Mouse (Mus musculus) CD4-positive, CD25-positive, alpha-beta regulatory T cell, adult 4 months (primary cell): ENCODE results near the gene Hecw1. TPM values are rescaled to one million over a fixed set of nuclear protein-coding genes. Genes with fewer than 3 reads are reported as not detected.

Experiments
- ATAC-seq: one replicate; pipeline ENCODE4 v1.8.0; 2017
- polyA plus RNA-seq, 2 experiments: library from polyadenylated mRNA; unstranded; fragments of 100-300 nt; shearing (Covaris generic); gene quantifications; one replicate each; pipeline ENCODE4 v1.2.1; 2017

Hecw1 gene
- polyA plus RNA-seq: under 1 TPM; 0.17 to 0.18 TPM

DNA sequence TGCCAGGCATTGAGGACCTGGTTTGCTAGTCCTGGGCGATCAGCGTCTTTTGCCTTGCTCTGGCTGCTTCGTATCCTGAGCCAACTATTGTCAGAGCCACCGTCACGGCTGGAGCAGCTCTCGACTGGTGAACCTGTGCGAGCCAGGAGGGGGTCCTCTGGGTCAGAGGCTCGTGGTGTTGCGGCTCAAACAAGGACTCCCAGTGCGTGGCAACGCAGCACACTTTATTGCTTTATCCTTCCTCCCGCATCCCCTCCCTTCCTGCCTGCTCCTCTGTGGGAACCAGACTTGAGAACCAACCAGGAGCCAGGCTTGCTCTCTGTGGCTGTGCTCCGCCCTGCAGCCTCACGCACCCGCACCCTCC is at the start of gene Hecw1:
Gene Hecw1, minus strand, starts transcription at position 323 of the 364 bp plus-strand sequence.
- ATAC-seq: no peak

DNA sequence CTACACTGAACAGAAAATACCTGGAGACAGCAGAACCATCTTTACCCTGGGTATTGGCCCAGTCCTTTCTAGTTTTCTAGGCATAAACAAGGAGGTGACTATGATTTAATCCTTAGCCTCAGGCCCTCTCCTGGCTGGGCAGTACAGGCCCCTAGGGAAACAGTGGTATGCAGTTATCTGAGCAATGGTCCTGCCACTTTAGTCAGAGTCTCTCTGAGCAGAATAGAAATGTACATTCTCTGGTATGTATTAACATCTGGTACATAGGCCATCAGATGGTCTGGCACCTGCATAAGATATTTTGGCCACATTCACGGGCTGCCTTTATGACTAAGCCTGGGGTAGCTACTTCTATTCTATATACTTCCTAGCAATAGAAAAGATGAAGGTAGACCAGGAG is 38.3 kb upstream of the Hecw1 start:
- no peak for ATAC-seq

GRCm38 (mm10) chr13:14552628-14553027 is 29.6 kb upstream of the Hecw1 start:
- no peak for ATAC-seq

- no peak for ATAC-seq
Observed at GRCm38 (mm10) chr13:14542860-14543259, 19.8 kb upstream of the Hecw1 start.

DNA sequence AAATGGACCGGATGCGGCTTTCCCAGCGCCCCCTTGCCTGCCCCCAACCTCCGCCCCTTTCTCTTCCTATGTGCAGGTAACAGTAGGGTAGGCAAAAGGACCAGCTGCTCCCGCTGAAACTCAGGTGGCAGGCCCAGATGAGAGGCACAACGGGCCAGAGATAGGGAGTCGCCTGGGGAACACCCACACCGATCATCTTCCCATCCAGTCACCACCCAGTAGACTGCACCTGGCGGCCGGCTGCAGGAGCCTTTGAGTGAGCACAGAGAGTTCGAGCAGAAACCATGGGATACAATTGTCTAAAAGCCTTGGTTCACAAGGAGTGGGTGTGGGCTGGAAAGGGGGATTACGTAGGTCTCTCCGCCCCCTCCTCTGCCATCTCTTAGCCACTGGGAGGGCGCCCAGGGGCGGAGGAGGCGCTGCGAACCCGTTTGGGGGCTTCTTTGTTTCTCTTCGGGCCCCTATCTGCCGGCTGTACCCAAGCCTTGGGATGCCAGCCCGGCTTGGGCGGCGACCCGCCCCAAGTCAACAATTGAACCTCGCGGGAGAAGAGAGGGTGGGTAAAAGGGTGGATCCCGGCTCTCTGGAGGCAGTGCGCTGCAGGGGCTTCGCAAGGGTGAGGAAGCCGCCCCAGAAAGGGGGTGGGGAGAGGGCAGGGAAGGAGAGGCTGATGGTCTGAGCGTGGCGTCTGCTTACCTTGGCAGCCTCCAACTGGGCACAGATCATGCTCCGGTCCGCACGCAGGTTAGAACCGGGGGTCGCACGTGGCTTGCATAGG is 711 bp downstream of the Hecw1 start:
- no peak for ATAC-seq

- no peak for ATAC-seq
Observed at GRCm38 (mm10) chr13:14521746-14522127, 1.3 kb downstream of the Hecw1 start.

- ATAC-seq: no peak
Observed at GRCm38 (mm10) chr13:14519605-14520004, 3.4 kb downstream of the Hecw1 start.

GRCm38 (mm10) chr13:14517478-14517877 is 5.5 kb downstream of the Hecw1 start:
- ATAC-seq: no peak

DNA sequence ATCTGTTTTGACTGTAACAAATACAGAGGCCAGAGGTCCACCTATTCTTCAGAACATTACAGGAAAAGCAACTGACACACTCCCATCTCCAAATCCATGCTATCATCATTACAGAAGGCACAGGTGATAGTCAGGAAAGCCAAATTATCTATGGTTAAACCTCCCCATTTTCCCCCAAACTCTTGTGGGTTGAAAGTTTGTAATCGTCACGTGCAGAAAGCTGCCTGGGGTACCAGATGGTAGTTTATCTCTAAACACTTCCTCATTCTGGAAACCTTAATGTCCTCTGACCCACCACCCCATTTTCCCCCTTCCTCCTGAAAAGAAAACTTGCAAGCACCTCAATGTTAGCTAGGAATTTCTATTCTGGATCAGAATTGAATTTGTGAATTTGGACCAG is 7.9 kb downstream of the Hecw1 start:
- no peak for ATAC-seq

DNA sequence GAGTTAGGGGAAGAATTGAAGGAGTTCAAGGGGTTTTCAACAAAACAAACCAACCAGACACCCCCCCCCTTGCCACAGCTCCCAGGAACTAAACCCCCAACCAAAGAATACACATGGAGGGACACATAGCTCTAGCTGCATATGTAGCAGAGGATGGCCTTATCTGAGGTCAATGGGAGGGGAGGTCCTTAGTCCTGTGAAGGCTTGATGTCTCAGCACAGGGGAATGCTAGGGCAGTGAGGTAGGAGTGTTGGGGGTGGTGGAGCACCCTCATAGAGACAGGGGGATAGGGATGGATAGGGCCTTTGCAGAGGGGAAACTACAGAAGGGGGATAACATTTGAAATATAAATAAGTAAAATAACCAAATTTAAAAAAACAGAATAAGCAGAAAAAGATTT is 9.1 kb downstream of the Hecw1 start:
- ATAC-seq: no peak

GRCm38 (mm10) chr13:14506765-14507164 is 16.3 kb downstream of the Hecw1 start:
- no peak for ATAC-seq

GRCm38 (mm10) chr13:14500251-14500650 is 22.8 kb downstream of the Hecw1 start:
- no peak for ATAC-seq

DNA sequence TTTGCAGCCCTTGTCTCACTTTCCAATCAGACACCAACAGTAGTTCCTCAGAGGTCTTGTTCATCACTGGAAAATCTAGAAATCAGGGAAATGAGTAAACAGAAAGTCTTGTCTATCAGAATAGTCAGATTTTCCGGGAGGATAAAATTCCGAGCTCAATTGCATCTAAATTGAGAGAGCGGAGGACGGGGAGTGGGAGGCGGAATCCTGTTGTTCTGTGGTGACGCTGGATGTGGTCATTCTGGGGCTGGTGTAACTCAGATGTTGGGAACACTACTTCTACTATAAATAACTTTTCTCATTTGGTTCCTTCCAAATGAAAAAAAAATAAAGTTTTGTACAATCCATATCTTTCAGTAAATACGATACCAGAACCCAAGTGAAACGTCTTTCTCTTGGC is 24.2 kb downstream of the Hecw1 start:
- ATAC-seq: no peak

GRCm38 (mm10) chr13:14496954-14497353 is 26.1 kb downstream of the Hecw1 start:
- no peak for ATAC-seq

- no peak for ATAC-seq
Observed at GRCm38 (mm10) chr13:14487812-14488211, 35.2 kb downstream of the Hecw1 start.

- no peak for ATAC-seq
Observed at GRCm38 (mm10) chr13:14471121-14471520, 51.9 kb downstream of the Hecw1 start.

GRCm38 (mm10) chr13:14467517-14467916 is 55.5 kb downstream of the Hecw1 start:
- no peak for ATAC-seq

DNA sequence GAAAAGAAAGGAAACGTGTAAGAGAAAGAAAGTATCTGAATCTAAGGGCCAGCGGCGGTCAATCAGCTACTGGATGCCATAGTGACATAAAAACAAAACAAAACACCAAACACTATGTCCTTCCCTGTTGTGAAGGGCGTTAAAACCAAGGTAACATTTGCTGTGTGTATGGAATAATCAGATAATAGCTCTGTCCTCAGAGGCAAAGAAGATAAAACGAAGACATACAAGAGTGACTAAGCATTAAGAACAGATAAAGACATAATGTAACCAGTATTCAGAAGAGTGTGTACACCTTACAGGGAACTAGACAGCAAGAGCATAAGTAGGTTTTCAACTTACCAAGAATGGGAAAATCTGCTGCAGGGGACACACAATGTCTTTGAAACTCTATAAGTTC is 62.0 kb downstream of the Hecw1 start:
- no peak for ATAC-seq

GRCm38 (mm10) chr13:14457043-14457442 is 66.0 kb downstream of the Hecw1 start:
- no peak for ATAC-seq

DNA sequence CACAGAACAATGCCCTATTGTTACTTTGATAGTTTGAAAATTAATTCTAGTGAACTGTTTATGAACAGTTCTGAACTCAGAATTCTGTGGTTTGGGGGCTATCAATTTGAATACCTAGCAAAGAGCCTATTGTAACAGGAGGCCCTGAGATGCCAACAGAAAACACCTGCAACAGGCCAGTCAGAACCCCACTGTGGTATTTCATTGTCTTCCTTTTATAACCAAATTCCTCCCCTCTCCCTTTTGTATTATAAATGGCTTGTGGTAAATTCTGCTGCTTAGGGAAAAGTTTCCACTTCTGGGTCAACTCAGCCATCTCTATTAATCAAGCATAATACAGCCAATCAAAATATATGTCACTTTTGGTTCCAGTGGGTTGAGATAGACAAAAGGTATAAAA is 83.5 kb downstream of the Hecw1 start:
- ATAC-seq: no peak

GRCm38 (mm10) chr13:14428845-14429553 is 94.0 kb downstream of the Hecw1 start:
- ATAC-seq: no peak

GRCm38 (mm10) chr13:14424836-14425235 is 98.2 kb downstream of the Hecw1 start:
- no peak for ATAC-seq

GRCm38 (mm10) chr13:14413405-14413804 is 109.6 kb downstream of the Hecw1 start:
- no peak for ATAC-seq

DNA sequence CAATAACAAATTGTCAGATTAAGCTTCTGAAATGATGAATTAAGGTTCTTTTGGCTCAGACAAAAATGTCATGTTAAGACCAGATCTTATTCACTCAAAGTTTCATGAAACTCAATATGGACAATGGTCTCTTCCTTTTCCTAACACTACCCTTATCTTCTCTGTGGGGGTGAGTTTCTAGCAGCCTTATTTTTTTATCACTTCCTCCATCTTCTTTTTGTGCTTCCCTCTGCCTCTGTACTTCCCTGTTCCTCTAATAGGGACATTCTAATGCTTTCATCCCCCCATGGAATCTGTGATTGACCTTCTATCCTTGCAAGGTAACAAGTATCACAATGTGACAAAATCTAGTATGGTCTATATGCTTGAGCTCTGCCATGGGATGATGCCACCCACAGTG is 148.6 kb downstream of the Hecw1 start:
- no peak for ATAC-seq
